Mouse (Mus musculus) neural tube, postnatal 0 days (tissue): ENCODE results near the gene Cdc123. TPM values are rescaled to one million over a fixed set of nuclear protein-coding genes. Genes with fewer than 3 reads are reported as not detected.

Source experiments
- polyA plus RNA-seq: library from polyadenylated mRNA; unstranded; fragments of >200 nt; fragmentation: Nextera tagmentation; extraction: Ambion mirVana; gene quantifications from 2 replicates; pipeline ENCODE4 v1.2.1, GENCODE M21; 2015

The Cdc123 gene
- 205 and 240 TPM in 2 replicates for polyA plus RNA-seq

GRCm38 (mm10) chr2:5844873-5845631 is at the start of gene Cdc123, which contains the start of gene Nudt5:
Cdc123 (minus strand) TSS chr2:5845164.
Nudt5 (plus strand) TSS chr2:5845019.

GRCm38 (mm10) chr2:5862834-5863233 is 17.9 kb upstream of the Cdc123 start, which contains the start of gene Gm13199:
Gm13199 (minus strand) TSS chr2:5862934.

Other genes starting within 250 kb of the Cdc123 start
- 10.0 and 10.7 TPM in 2 replicates for gene Camk1d, start 130.6 kb downstream of the Cdc123 start, polyA plus RNA-seq
- 20.7 and 21.3 TPM in 2 replicates for gene Nudt5, start 145 bp downstream of the Cdc123 start, polyA plus RNA-seq
- gene Gm13199, start 17.8 kb upstream of the Cdc123 start, polyA plus RNA-seq: 0.65 and 0.79 TPM in 2 replicates
- gene Sec61a2, start 50.3 kb upstream of the Cdc123 start, polyA plus RNA-seq: 112 and 119 TPM in 2 replicates
- 3.1 and 3.3 TPM in 2 replicates for gene Dhtkd1, start 97.6 kb upstream of the Cdc123 start, polyA plus RNA-seq
- gene Upf2, start 106.3 kb upstream of the Cdc123 start, polyA plus RNA-seq: 4.3 and 4.8 TPM in 2 replicates